Mouse (Mus musculus): Measurements from ENCODE around the gene Cacnb4. TPM values are rescaled to one million over a fixed set of nuclear protein-coding genes. Genes with fewer than 3 reads are reported as not detected.
A peak's percentile ranks its signal among the peaks of the same experiment; 100 is the strongest.

The Cacnb4 gene
- total and polyA plus RNA-seq, 2 experiments from 2014 or later = 13.3 to 13.7 TPM

GRCm38 (mm10) chr2:52709417-52709816 lies 32.8 kb upstream of the Cacnb4 start:
- WGBS = 96% methylated on average over 5 of the region's 5 CpGs
- H3K27ac ChIP-seq (ENCODE audit: low read depth, low read length) = no peak overlapping the region

GRCm38 (mm10) chr2:52701368-52702036 lies 24.9 kb upstream of the Cacnb4 start:
- ATAC-seq (peak; percentile 86), DNase-seq (no peak)
- no peaks in the 10 kb centered on the region for H3K9me3 ChIP-seq (ENCODE audit: low read length)
- H3K4me3 ChIP-seq (ENCODE audit: low read depth, low read length) = no peak overlapping the region
- H3K36me3 ChIP-seq (ENCODE audit: insufficient read depth) = peaks cover 31% of the 10 kb centered on the region
- no peak overlapping the region for H3K4me2 ChIP-seq (ENCODE audit: low read depth)
- no peaks in the 10 kb centered on the region for H3K27me3 ChIP-seq (ENCODE audit: insufficient read depth, low read length)
- WGBS = 51% methylated on average over 11 of the region's 11 CpGs
- H3K27ac ChIP-seq (ENCODE audit: low read depth, low read length) = no peak overlapping the region
- no peak overlapping the region for H3K9ac ChIP-seq
- H3K4me1 ChIP-seq (ENCODE audit: insufficient read depth) = no peaks in the 10 kb centered on the region
- TF ChIP-seq CTCF (IDR thresholded peaks at IDR 0.05; ENCODE audit: low read depth) = no peak

More at GRCm38 (mm10) chr2:52709417-52709816, 32.8 kb upstream of the Cacnb4 start:
- ATAC-seq = no peak
- no peaks in the 10 kb centered on the region for H3K4me1 ChIP-seq (ENCODE audit: insufficient read depth)
- H3K27me3 ChIP-seq (ENCODE audit: insufficient read depth, low read length) = no peaks in the 10 kb centered on the region
- no peak overlapping the region for H3K4me2 ChIP-seq (ENCODE audit: low read depth)
- no peak for TF ChIP-seq CTCF (IDR thresholded peaks at IDR 0.05; ENCODE audit: low read depth)
- no peak for DNase-seq
- no peak overlapping the region for H3K9ac ChIP-seq
- no peaks in the 10 kb centered on the region for H3K9me3 ChIP-seq (ENCODE audit: low read length)
- H3K4me3 ChIP-seq (ENCODE audit: low read depth, low read length) = no peak overlapping the region
- peaks cover 25% of the 10 kb centered on the region for H3K36me3 ChIP-seq (ENCODE audit: insufficient read depth)

DNA sequence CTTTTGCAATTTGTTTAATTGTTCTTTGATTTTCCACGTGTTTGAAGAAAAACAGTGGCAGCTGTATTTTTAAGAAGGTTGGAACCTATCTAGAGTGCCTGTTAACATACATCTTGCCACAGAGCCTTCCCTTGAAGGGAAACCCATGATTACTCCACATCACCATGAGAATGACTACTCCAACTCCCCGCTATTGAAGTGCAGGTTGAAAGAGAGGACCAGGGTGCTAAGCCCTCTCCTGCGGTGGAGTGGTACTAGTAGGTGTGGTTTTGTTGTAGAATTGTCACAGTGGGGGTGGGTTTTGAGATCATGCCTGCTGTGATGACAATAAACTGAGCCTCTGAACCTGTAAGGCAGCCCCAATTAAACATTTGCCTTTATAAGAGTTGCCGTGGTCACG lies 23.7 kb upstream of the Cacnb4 start:
- no peaks in the 10 kb centered on the region for H3K9me3 ChIP-seq (ENCODE audit: low read length)
- H3K27me3 ChIP-seq (ENCODE audit: insufficient read depth, low read length) = no peaks in the 10 kb centered on the region
- WGBS = 60% methylated on average over 5 of the region's 5 CpGs
- H3K36me3 ChIP-seq (ENCODE audit: insufficient read depth) = peaks cover 21% of the 10 kb centered on the region
- H3K27ac ChIP-seq (ENCODE audit: low read depth, low read length) = no peak overlapping the region
- H3K4me2 ChIP-seq (ENCODE audit: low read depth) = no peak overlapping the region
- no peak for TF ChIP-seq CTCF (IDR thresholded peaks at IDR 0.05; ENCODE audit: low read depth)
- DNase-seq (no peak), ATAC-seq (no peak)
- H3K4me3 ChIP-seq (ENCODE audit: low read depth, low read length) = no peak overlapping the region
- H3K9ac ChIP-seq = no peak overlapping the region
- no peaks in the 10 kb centered on the region for H3K4me1 ChIP-seq (ENCODE audit: insufficient read depth)

GRCm38 (mm10) chr2:52694604-52695003 lies 18.0 kb upstream of the Cacnb4 start:
- H3K36me3 ChIP-seq (ENCODE audit: insufficient read depth) = 0 out of 2 replicates have a peak, but pooled peaks cover 8% of the 10 kb centered on the region
- WGBS = 87% methylated on average over 6 of the region's 6 CpGs
- H3K4me2 ChIP-seq (ENCODE audit: low read depth) = no peak overlapping the region
- H3K9me3 ChIP-seq (ENCODE audit: low read length) = no peaks in the 10 kb centered on the region
- ATAC-seq (no peak; the same call in 1 of the 2 replicates), DNase-seq (no peak)
- TF ChIP-seq CTCF (IDR thresholded peaks at IDR 0.05; ENCODE audit: low read depth) = no peak
- H3K4me1 ChIP-seq (ENCODE audit: insufficient read depth) = no peaks in the 10 kb centered on the region
- no peak overlapping the region for H3K27ac ChIP-seq (ENCODE audit: low read depth, low read length)
- H3K4me3 ChIP-seq (ENCODE audit: low read depth, low read length) = no peak overlapping the region
- no peak overlapping the region for H3K9ac ChIP-seq
- no peaks in the 10 kb centered on the region for H3K27me3 ChIP-seq (ENCODE audit: insufficient read depth, low read length)

GRCm38 (mm10) chr2:52691745-52692144 lies 15.1 kb upstream of the Cacnb4 start:
- Histone ChIP-seq H3K4me2 (ENCODE audit: low read depth) (no peak overlapping the region), H3K27me3 (ENCODE audit: insufficient read depth, low read length) (no peaks in the 10 kb centered on the region), H3K9ac (no peak overlapping the region), H3K4me3 (ENCODE audit: low read depth, low read length) (no peak overlapping the region), H3K4me1 (ENCODE audit: insufficient read depth) (no peaks in the 10 kb centered on the region), H3K27ac (ENCODE audit: low read depth, low read length) (no peak overlapping the region), H3K9me3 (ENCODE audit: low read length) (no peaks in the 10 kb centered on the region), H3K36me3 (ENCODE audit: insufficient read depth) (0 out of 2 replicates have a peak, but pooled peaks cover 5% of the 10 kb centered on the region)
- DNase-seq (no peak), ATAC-seq (no peak)
- peak; percentile 36 for TF ChIP-seq CTCF (IDR thresholded peaks at IDR 0.05; ENCODE audit: low read depth)
- WGBS = 67% methylated on average over 4 of the region's 4 CpGs

- no peak overlapping the region for H3K27ac ChIP-seq (ENCODE audit: low read depth, low read length)
- H3K9me3 ChIP-seq (ENCODE audit: low read length) = no peaks in the 10 kb centered on the region
- no peak overlapping the region for H3K9ac ChIP-seq
- no peak overlapping the region for H3K4me3 ChIP-seq (ENCODE audit: low read depth, low read length)
- H3K36me3 ChIP-seq (ENCODE audit: insufficient read depth) = no peaks in the 10 kb centered on the region
- TF ChIP-seq CTCF (IDR thresholded peaks at IDR 0.05; ENCODE audit: low read depth) = no peak
- WGBS = 79% methylated on average over 6 of the region's 6 CpGs
- ATAC-seq (no peak), DNase-seq (no peak)
- H3K4me2 ChIP-seq (ENCODE audit: low read depth) = no peak overlapping the region
- H3K27me3 ChIP-seq (ENCODE audit: insufficient read depth, low read length) = no peaks in the 10 kb centered on the region
- H3K4me1 ChIP-seq (ENCODE audit: insufficient read depth) = no peaks in the 10 kb centered on the region
Measured at GRCm38 (mm10) chr2:52686601-52687000, 10.0 kb upstream of the Cacnb4 start.

- Histone ChIP-seq H3K4me1 (ENCODE audit: insufficient read depth) (peaks cover 4% of the 10 kb centered on the region; the same call in 1 of the 2 replicates), H3K27ac (ENCODE audit: low read depth, low read length) (no peak overlapping the region), H3K9ac (no peak overlapping the region), H3K36me3 (ENCODE audit: insufficient read depth) (no peaks in the 10 kb centered on the region), H3K9me3 (ENCODE audit: low read length) (no peaks in the 10 kb centered on the region), H3K4me2 (ENCODE audit: low read depth) (no peak overlapping the region), H3K4me3 (ENCODE audit: low read depth, low read length) (no peak overlapping the region), H3K27me3 (ENCODE audit: insufficient read depth, low read length) (no peaks in the 10 kb centered on the region; the same call in 1 of the 2 replicates)
- 60% methylated on average over 4 of the region's 4 CpGs for WGBS
- ATAC-seq = no peak
- no peak for TF ChIP-seq CTCF (IDR thresholded peaks at IDR 0.05; ENCODE audit: low read depth)
- no peak for DNase-seq
Measured at GRCm38 (mm10) chr2:52677589-52677988, 958 bp upstream of the Cacnb4 start.

Measured in forebrain, postnatal 0 days (tissue).